Mouse (Mus musculus): ENCODE results near the gene Mylip. TPM values are rescaled to one million over a fixed set of nuclear protein-coding genes. Genes with fewer than 3 reads are reported as not detected.

Mylip gene
- total RNA-seq, 2 experiments from 2014 or later = 8.3 to 18.5 TPM

DNA sequence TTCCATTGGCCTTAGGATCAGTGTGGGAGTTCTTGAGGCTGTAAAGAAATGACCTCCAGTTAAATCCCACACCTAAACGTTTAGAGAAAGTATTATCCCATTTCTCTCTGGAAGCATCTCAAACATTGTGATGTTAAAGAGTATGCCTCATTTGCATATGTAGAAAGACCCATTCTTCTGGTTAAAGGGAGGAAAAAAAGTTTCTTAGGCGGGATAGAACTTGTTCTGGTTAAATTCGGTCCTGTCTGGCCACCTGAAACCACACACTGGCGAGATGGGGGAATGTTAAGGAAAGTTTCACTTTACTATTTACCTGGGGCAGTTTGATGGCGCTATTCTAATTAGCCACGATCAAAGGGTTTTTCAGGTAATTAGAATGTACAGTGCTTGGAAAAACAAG lies 14.7 kb upstream of the Mylip start:
- Histone ChIP-seq H3K4me3 (no peak overlapping the region), H3K27ac (no peak overlapping the region)
- DNase-seq = no peak
- intact Hi-C loops (cut with DNase I) = no loop called here
- TF ChIP-seq CTCF (IDR thresholded peaks at IDR 0.05) = no peak

DNA sequence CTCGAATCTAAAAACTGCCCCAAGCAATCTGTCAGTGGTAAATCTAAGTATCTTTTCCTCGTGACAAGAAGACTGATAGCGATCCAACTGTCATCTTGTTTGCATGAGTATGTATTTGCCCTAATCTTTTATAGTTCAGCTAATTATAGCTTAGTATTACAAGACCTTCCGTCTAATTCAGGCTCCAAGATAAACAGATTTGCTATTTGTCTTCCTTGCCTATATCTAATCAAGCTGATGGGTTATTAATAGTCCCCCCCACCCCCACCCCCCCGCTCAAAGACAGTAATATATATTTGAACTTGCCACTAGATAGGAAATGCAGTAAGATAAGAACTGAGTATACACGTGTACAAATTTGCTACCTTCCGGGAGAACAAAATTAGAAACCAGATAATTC lies 7.3 kb upstream of the Mylip start:
- no peak for TF ChIP-seq CTCF (IDR thresholded peaks at IDR 0.05)
- intact Hi-C loops (cut with DNase I) = no loop called here
- H3K4me3 ChIP-seq = no peak overlapping the region
- DNase-seq = no peak
- peak overlapping the region; percentile 56 for H3K27ac ChIP-seq

DNA sequence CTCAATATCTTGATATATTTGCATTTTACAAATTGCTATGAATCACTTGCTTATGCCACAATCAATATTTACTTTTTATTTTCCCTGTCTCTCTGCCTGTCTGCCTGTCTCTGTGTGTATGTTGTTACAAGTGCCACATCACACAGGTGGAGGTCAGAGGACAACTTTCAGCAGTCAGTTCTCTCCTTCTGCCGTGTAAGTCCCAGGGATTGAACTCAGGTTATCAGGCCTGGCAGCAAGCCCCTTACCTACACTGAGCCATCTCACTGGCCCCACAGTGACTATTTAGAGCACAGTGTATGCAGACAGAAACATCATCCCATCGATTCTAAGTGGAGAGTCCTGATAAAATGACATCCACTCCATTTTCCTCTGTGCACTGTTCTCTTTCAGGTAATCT lies 4.9 kb upstream of the Mylip start:
- no peak overlapping the region for H3K27ac ChIP-seq
- intact Hi-C loops (cut with DNase I) = no loop called here
- no peak for TF ChIP-seq CTCF (IDR thresholded peaks at IDR 0.05)
- H3K4me3 ChIP-seq = no peak overlapping the region
- DNase-seq = no peak

DNA sequence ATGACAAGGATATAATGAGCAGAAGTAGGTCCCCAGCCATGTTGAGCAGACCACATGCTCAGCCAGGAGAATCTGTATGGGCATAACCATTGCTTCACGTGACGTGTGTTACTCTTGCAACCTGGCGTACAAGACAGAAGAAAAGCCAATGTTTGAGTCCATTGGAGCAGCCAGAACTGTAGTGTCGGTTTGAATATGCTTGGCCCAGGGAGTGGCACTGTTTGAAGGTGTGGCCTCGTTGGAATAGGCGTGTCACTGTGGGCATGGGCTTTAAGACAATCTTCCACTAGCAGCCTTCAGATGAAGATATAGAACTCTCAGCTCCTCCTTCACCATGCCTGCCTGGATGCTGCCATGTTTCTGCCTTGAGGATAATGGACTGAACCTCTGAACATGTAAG lies 4.0 kb upstream of the Mylip start:
- DNase-seq = no peak
- Histone ChIP-seq H3K4me3 (no peak overlapping the region), H3K27ac (no peak overlapping the region)
- no peak for TF ChIP-seq CTCF (IDR thresholded peaks at IDR 0.05)
- intact Hi-C loops (cut with DNase I) = no loop called here

DNA sequence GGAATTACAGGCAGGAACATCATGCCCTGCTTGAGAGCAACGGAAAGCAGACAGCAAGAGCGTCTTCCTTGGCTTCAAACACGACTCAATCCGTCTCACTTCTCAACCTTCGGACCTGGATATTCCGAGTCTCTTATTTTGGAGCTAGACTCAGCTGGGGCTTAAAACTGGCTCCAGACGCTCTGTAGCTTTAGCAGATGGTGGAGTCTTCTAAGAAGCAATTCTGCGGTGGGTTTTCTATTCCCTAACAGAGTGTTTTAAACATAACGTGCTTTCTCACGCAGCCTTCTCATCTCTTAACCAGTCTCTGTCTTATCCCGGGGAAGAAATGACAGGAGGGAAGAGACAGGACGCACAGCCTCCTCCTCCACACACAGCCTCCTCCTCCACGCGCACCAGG lies 3.3 kb upstream of the Mylip start:
- no peak for DNase-seq
- intact Hi-C loops (cut with DNase I) = no loop called here
- TF ChIP-seq CTCF (IDR thresholded peaks at IDR 0.05) = no peak
- Histone ChIP-seq H3K4me3 (no peak overlapping the region), H3K27ac (no peak overlapping the region)

DNA sequence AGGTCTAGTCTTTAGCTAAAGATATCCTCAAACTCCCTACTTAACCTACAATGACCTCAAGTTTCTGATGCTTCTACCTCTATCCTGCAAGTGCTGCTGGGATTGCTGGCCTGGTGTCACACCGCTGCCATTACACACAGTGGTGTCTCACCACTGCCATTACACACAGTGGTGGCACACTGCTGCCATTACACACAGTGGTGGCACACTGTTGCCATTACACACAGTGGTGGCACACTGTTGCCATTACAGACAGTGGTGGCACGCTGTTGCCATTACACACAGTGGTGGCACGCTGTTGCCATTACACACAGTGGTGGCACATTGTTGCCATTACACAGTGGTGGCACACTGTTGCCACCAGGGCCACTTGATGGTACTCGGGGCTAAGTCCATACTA lies 2.3 kb upstream of the Mylip start:
- intact Hi-C loops (cut with DNase I) = no loop called here
- Histone ChIP-seq H3K4me3 (no peak overlapping the region), H3K27ac (no peak overlapping the region)
- DNase-seq = no peak
- no peak for TF ChIP-seq CTCF (IDR thresholded peaks at IDR 0.05)

DNA sequence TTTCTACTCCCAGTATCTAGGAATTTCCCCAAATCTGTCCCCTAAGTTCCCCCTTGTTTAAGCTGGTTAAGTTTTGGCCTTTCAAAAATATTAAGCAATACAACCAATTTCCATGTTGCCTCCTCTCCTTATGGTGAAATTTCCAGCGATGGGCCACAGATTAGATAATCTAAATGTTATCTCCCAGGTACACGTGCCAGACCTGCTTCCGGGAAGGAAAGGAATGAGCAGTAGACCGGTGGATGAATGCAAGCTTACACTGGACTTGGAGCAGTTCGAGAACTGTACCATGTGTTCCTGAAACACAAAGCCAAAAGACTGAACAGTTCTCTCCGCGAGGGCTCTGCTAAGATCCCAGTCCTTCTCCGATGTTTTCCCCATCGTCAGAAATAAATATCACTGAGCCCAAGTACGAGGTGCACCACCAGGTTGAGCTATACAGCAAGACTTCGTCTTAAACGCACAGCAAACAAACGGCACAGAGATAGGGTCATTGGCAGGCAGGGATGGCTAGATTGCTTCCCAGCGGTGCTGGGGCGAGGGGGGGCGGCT lies 1.2 kb upstream of the Mylip start:
- peak; percentile 33 for DNase-seq
- no peak for TF ChIP-seq CTCF (IDR thresholded peaks at IDR 0.05)
- intact Hi-C loops (cut with DNase I) = no loop called here
- Histone ChIP-seq H3K27ac (no peak overlapping the region; the same call in 1 of the 2 replicates), H3K4me3 (no peak overlapping the region)

DNA sequence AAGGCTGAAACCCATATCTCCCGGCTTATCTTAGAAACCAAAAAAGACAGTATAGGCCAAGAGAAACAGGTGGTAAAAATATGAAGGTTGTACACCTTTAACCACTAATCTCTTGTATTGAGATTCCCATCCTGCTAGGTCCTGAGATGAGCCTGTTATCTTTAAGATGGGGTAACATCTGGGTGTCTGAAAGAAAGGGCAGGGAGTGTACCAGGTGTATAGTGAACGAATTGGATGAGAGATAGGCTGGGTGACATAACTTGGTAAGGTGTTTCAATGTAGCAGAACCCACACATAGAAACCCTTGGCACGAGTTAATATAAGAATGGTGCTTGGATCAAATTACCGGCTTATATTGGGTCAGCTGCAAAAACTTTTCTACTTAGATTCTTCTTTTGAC lies 653 bp upstream of the Mylip start:
- peak overlapping the region; percentile 80 for H3K27ac ChIP-seq
- TF ChIP-seq CTCF (IDR thresholded peaks at IDR 0.05) = no peak
- H3K4me3 ChIP-seq = peak overlapping the region; percentile 97
- DNase-seq = no peak
- intact Hi-C loops (cut with DNase I) = loop anchor here (1.0 kb wide), 1 partner anchor 53 kb away; no protein-coding TSS in a partner anchor

DNA sequence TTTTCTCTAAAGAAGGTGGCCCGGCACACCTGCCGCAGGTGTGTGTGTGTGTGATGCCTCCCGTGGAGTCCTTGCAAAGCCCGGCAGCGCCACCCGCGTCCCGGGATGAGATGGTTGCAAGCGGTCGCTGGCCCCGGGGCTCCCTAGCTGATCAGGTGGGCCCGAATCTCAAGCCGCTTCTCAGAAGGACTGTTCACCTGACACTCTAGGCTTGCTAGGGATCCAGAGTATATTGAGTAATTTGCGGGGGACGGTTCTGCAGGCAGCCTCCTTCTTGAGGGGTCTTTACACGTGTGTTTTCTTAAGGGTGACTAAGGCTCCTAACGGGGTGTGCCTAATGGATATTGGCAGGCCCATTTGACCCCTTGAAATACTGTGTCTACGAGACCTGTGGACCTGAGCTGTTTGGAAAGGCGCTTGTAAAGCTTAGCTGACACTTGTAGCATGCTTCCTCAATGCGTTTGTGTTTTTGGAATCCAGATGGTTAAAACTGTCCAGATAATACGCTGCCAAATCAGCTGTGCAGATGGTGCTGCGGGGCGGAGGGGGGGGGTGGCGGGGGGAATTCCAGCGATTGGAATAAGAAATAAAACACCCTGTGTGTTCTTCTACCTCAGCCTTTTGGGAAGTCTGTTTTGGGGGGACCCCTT lies 895 bp downstream of the Mylip start:
- intact Hi-C loops (cut with DNase I) = loop anchor here (5.0 kb wide), 1 partner anchor 358 kb away; no protein-coding TSS in a partner anchor
- Histone ChIP-seq H3K4me3 (peak overlapping the region; percentile 97), H3K27ac (peak overlapping the region; percentile 96)
- peak; percentile 66 for DNase-seq
- TF ChIP-seq CTCF (IDR thresholded peaks at IDR 0.05) = peak; percentile 23; the same call in 1 of the 2 replicates

DNA sequence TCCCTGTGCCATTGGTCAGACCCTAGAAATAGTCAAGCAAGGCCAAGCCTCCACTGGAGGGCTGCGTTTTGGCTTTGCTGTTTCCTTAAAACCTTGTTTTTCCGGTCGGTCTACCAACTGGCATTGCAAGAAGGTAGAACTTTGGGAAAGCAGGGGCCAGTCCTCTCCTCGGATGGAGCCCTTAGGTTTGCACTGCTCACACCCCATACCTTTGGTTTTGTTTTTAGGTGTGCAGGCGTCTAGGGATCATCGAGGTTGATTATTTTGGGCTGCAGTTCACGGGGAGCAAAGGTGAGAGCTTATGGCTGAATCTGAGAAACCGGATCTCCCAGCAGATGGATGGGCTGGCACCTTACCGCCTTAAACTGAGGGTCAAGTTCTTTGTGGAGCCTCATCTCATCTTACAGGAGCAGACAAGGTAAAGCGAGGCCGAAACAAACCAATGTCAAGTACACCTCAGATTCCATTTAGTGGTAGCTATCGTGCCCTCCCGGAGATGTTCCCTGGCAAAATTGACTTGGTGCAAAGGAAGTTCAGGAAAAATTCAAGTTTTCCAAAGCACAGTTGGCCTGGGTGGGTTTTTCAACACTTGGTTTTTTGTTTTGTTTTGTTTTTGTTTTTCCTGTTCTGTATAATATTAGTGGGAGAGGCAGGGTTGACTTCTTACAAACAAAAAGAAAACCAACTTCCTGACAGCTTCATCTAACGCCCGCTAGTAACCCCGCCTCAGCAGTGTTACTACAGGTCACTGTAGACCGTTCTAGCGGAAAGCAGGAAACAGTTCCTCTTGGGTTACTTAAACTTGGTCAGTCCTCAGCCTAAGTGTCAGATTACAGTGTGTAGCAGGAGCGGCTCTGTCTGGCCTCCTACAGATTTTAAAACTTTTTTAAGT lies 1.7 kb downstream of the Mylip start:
- intact Hi-C loops (cut with DNase I) = loop anchor here (5.0 kb wide), 1 partner anchor 359 kb away; no protein-coding TSS in a partner anchor
- H3K27ac ChIP-seq = peak overlapping the region; percentile 96
- no peak for TF ChIP-seq CTCF (IDR thresholded peaks at IDR 0.05)
- DNase-seq = peak; percentile 63
- peak overlapping the region; percentile 97 for H3K4me3 ChIP-seq

DNA sequence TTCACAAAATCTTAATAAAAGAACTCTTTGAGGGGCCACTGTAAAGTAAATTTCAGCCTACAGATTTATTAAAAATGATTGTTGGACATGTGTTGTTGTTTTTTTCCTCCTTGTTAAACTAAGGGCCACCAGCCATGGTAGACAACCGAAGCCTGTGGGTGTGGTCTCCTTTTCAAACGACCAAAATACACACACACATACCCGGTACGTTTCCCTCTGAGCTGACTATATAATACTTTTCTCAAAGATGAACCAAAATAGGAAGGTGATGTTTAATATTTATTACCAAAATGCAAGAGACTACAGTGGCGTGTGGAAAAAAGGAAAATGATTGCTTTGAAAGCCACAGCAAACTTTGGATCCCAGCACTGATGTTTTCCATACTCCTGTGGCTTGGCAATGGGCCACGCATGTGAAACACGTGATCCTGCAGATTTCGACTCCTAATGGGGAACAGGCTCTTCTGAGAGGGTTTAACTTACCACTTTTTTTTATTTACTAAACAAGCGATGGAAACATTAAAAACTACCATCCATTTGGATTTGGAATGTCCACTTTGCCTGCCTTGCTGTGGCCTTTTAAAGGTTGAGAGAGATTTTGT lies 2.4 kb downstream of the Mylip start:
- peak overlapping the region; percentile 97 for H3K4me3 ChIP-seq
- intact Hi-C loops (cut with DNase I) = loop anchor here (5.0 kb wide), 1 partner anchor 360 kb away; no protein-coding TSS in a partner anchor

DNA sequence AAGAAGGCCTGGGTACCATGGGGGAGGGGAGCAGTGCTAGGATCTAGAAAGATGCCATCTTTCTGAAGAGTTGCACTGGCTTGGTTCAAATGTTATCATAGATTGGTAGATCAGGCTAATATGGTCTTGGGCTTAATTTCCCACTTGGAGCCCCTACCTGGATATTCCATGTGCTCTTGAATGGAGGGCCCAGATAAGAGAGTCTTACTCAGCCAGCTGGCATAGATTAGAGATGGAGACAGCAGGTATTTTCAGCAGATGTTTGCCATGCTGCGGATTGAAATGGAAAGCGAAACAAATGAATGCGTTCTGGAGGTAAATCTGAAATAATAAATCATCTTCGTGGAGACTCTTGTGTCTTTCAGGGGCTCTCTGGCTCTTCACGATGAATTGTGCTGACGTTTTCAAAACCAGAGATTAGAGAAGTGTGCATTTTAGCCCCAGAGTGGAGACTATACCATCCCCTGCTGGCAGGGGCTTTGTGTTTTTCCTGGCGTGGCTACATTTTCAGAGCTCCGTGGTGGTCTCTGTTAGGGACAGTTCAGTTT lies 4.8 kb downstream of the Mylip start:
- intact Hi-C loops (cut with DNase I) = loop anchor here (5.0 kb wide), 1 partner anchor 362 kb away; no protein-coding TSS in a partner anchor
- no peak for DNase-seq
- TF ChIP-seq CTCF (IDR thresholded peaks at IDR 0.05) = no peak
- Histone ChIP-seq H3K27ac (no peak overlapping the region), H3K4me3 (peak overlapping the region; percentile 13; the same call in 1 of the 2 replicates)

More for the DNA sequence above, 2.4 kb downstream of the Mylip start:
- peak; percentile 79 for DNase-seq
- no peak for TF ChIP-seq CTCF (IDR thresholded peaks at IDR 0.05)
- H3K27ac ChIP-seq = peak overlapping the region; percentile 96
